12 mouse cellular contexts compared by ENCODE assay signal in genomic region chr12:108278221-108278918, GRCm38 (mm10). TPM values are rescaled to one million over a fixed set of nuclear protein-coding genes. Genes with fewer than 3 reads are reported as not detected.
DNase-seq lines count a peak whose midpoint lies in the region; ATAC-seq lines count a peak whose summit lies in the region.
"Had no signal": no experiment of that assay in that cellular context is flagged by ENCODE, and none has a peak within 500 bp of the region (broad histone marks: within the 10 kb centered on the region; RNA-seq: fewer than 3 reads in every experiment).

No protein-coding gene starts in this region.

- 34% methylated on average over 15 of the region's 15 CpGs for WGBS in kidney, embryonic 15.5 days
- WGBS in embryonic facial prominence, embryonic 11.5 days, result 36% methylated on average over 15 of the region's 15 CpGs
- WGBS in hindbrain, embryonic 13.5 days, result 17% methylated on average over 15 of the region's 15 CpGs
- 28% methylated on average over 15 of the region's 15 CpGs for WGBS in midbrain, embryonic 16.5 days

- peaks cover 25% of the 10 kb centered on the region for H3K27me3 ChIP-seq in kidney, embryonic 15.5 days
- H3K27me3 ChIP-seq in embryonic facial prominence, embryonic 11.5 days (ENCODE audit: control insufficient read depth, insufficient read depth, low read length), result no peaks in the 10 kb centered on the region
- H3K27me3 ChIP-seq in hindbrain, embryonic 13.5 days, result no peaks in the 10 kb centered on the region
- H3K27me3 ChIP-seq in midbrain, embryonic 16.5 days (ENCODE audit: control insufficient read depth, insufficient read depth, low read depth, low read length), result no peaks in the 10 kb centered on the region

- H3K27ac ChIP-seq in kidney, embryonic 15.5 days, result peak overlapping the region; percentile 51
- no peak overlapping the region for H3K27ac ChIP-seq in embryonic facial prominence, embryonic 11.5 days (replicated peaks; ENCODE audit: low read depth, low read length)
- H3K27ac ChIP-seq in hindbrain, embryonic 13.5 days, result peak overlapping the region; percentile 99
- H3K27ac ChIP-seq in midbrain, embryonic 16.5 days (ENCODE audit: low read length), result peak overlapping the region; percentile 95
- H3K27ac ChIP-seq: gastrocnemius, adult 2 months; macrophage had no signal

- no peak for ATAC-seq in kidney, embryonic 15.5 days (replicated peaks; ENCODE audit: low FRiP score)
- no peak for ATAC-seq in embryonic facial prominence, embryonic 11.5 days (replicated peaks; ENCODE audit: insufficient number of reproducible peaks, low FRiP score, low TSS enrichment, low read depth)
- no peak for ATAC-seq in hindbrain, embryonic 13.5 days (ENCODE audit: low FRiP score)
- ATAC-seq in midbrain, embryonic 16.5 days, result no peak
- ATAC-seq: CD4-positive, CD25-positive, alpha-beta regulatory T cell, adult 4 months had no signal

- H3K9me3 ChIP-seq in kidney, embryonic 15.5 days (replicated peaks), result no peaks in the 10 kb centered on the region
- no peaks in the 10 kb centered on the region for H3K9me3 ChIP-seq in embryonic facial prominence, embryonic 11.5 days (replicated peaks; ENCODE audit: control insufficient read depth, low read length)
- no peaks in the 10 kb centered on the region for H3K9me3 ChIP-seq in hindbrain, embryonic 13.5 days
- H3K9me3 ChIP-seq in midbrain, embryonic 16.5 days (replicated peaks; ENCODE audit: control insufficient read depth, low read length, poor library complexity, severe bottlenecking), result no peaks in the 10 kb centered on the region

- no peak overlapping the region for H3K9ac ChIP-seq in kidney, embryonic 15.5 days
- no peak overlapping the region for H3K9ac ChIP-seq in embryonic facial prominence, embryonic 11.5 days (replicated peaks; ENCODE audit: low read length)
- H3K9ac ChIP-seq in hindbrain, embryonic 13.5 days, result peak overlapping the region; percentile 95
- peak overlapping the region; percentile 43; the same call in 1 of the 2 replicates for H3K9ac ChIP-seq in midbrain, embryonic 16.5 days (ENCODE audit: low read depth, low read length)

- no peak for DNase-seq in kidney, adult 8-10 months
- no peak for DNase-seq in embryonic facial prominence, embryonic 11.5 days (ENCODE audit: low spot score)
- no peak for DNase-seq in embryo, embryonic 10.5 days (ENCODE audit: low spot score)
- DNase-seq in adipocyte (ENCODE audit: low spot score), result no peak
- DNase-seq in layer of hippocampus, adult 9-11 months, result no peak
- DNase-seq: gastrocnemius, adult 2 months; thymus, postnatal 25 days had no signal

- no peaks in the 10 kb centered on the region for H3K36me3 ChIP-seq in kidney, embryonic 15.5 days
- H3K36me3 ChIP-seq in embryonic facial prominence, embryonic 11.5 days (replicated peaks; ENCODE audit: control insufficient read depth, insufficient read depth, low read depth, low read length), result no peaks in the 10 kb centered on the region
- H3K36me3 ChIP-seq in hindbrain, embryonic 13.5 days, result no peaks in the 10 kb centered on the region
- no peaks in the 10 kb centered on the region for H3K36me3 ChIP-seq in midbrain, embryonic 16.5 days (ENCODE audit: control insufficient read depth, insufficient read depth, low read length)

- H3K4me2 ChIP-seq in kidney, embryonic 15.5 days, result peak overlapping the region; percentile 97
- H3K4me2 ChIP-seq in embryonic facial prominence, embryonic 11.5 days (ENCODE audit: low read depth, low read length), result peak overlapping the region; percentile 39
- H3K4me2 ChIP-seq in hindbrain, embryonic 13.5 days, result peak overlapping the region; percentile 88
- peak overlapping the region; percentile 76 for H3K4me2 ChIP-seq in midbrain, embryonic 16.5 days (ENCODE audit: low read length)

- H3K4me3 ChIP-seq in kidney, embryonic 15.5 days (replicated peaks), result no peak overlapping the region
- H3K4me3 ChIP-seq in embryonic facial prominence, embryonic 11.5 days (ENCODE audit: low read depth, low read length), result no peak overlapping the region
- peak overlapping the region; percentile 88 for H3K4me3 ChIP-seq in hindbrain, embryonic 13.5 days
- no peak overlapping the region; the same call in 1 of the 2 replicates for H3K4me3 ChIP-seq in midbrain, embryonic 16.5 days (ENCODE audit: low read depth, low read length)
- H3K4me3 ChIP-seq: gastrocnemius, adult 2 months had no signal

- H3K4me1 ChIP-seq in kidney, embryonic 15.5 days, result peaks cover 47% of the 10 kb centered on the region
- peaks cover 8% of the 10 kb centered on the region for H3K4me1 ChIP-seq in embryonic facial prominence, embryonic 11.5 days (ENCODE audit: control insufficient read depth, insufficient read depth, low read length)
- peaks cover 45% of the 10 kb centered on the region for H3K4me1 ChIP-seq in hindbrain, embryonic 13.5 days (replicated peaks)
- peaks cover 23% of the 10 kb centered on the region for H3K4me1 ChIP-seq in midbrain, embryonic 16.5 days (ENCODE audit: control insufficient read depth, insufficient read depth, low read length)

RNA-seq across cellular contexts. Expression of gene Ccdc85c, which starts 3.1 kb away (rescaled TPM):
- 7.7 and 8.1 TPM in 2 replicates for polyA plus RNA-seq in kidney, embryonic 15.5 days (2015; fragmentation: Nextera tagmentation; extraction: Ambion mirVana)
- polyA plus RNA-seq in embryonic facial prominence, embryonic 11.5 days (2014; fragmentation: Nextera tagmentation; extraction: Ambion mirVana), result 8.4 and 9.8 TPM in 2 replicates
- polyA plus RNA-seq in hindbrain, embryonic 13.5 days (2015; fragmentation: Nextera tagmentation; extraction: Ambion mirVana), result 17.3 and 17.7 TPM in 2 replicates
- polyA plus RNA-seq in midbrain, embryonic 16.5 days (2015; fragmentation: Nextera tagmentation; extraction: Ambion mirVana), result 13.2 and 13.5 TPM in 2 replicates

RNA-seq across cellular contexts. Expression of gene Hhipl1, which starts 27.7 kb away (rescaled TPM):
- 0.55 and 1.00 TPM in 2 replicates for polyA plus RNA-seq in kidney, embryonic 15.5 days (2015; fragmentation: Nextera tagmentation; extraction: Ambion mirVana)
- polyA plus RNA-seq in embryonic facial prominence, embryonic 11.5 days (2014; fragmentation: Nextera tagmentation; extraction: Ambion mirVana), result 0.43 and 0.59 TPM in 2 replicates
- 1.5 and 1.6 TPM in 2 replicates for polyA plus RNA-seq in hindbrain, embryonic 13.5 days (2015; fragmentation: Nextera tagmentation; extraction: Ambion mirVana)
- 2.7 and 2.9 TPM in 2 replicates for polyA plus RNA-seq in midbrain, embryonic 16.5 days (2015; fragmentation: Nextera tagmentation; extraction: Ambion mirVana)
- polyA plus RNA-seq: CD4-positive, CD25-positive, alpha-beta regulatory T cell, adult 4 months; macrophage had no signal

RNA-seq across cellular contexts. Expression of gene Cyp46a1, which starts 55.8 kb away (rescaled TPM):
- 10.0 and 10.9 TPM in 2 replicates for polyA plus RNA-seq in kidney, embryonic 15.5 days (2015; fragmentation: Nextera tagmentation; extraction: Ambion mirVana)
- polyA plus RNA-seq in embryonic facial prominence, embryonic 11.5 days (2014; fragmentation: Nextera tagmentation; extraction: Ambion mirVana), result 2.9 and 3.1 TPM in 2 replicates
- polyA plus RNA-seq in hindbrain, embryonic 13.5 days (2015; fragmentation: Nextera tagmentation; extraction: Ambion mirVana), result 15.4 and 17.5 TPM in 2 replicates
- polyA plus RNA-seq in midbrain, embryonic 16.5 days (2015; fragmentation: Nextera tagmentation; extraction: Ambion mirVana), result 28.1 and 36.2 TPM in 2 replicates
- polyA plus RNA-seq: CD4-positive, CD25-positive, alpha-beta regulatory T cell, adult 4 months; macrophage had no signal

Comparison
In these comparisons a context has a peak if more than half of its experiments do, and no peak if none do; other contexts are left out.
1. H3K4me2 ChIP-seq: peak in every context shown above with its lines; median percentile 97 in kidney, embryonic 15.5 days; 88 in hindbrain, embryonic 13.5 days; 76 in midbrain, embryonic 16.5 days; 39 in embryonic facial prominence, embryonic 11.5 days.
2. H3K9ac ChIP-seq: peak in hindbrain, embryonic 13.5 days (single experiment) and midbrain, embryonic 16.5 days (single experiment); none in kidney, embryonic 15.5 days (single experiment) and embryonic facial prominence, embryonic 11.5 days (single experiment).